Mouse (Mus musculus) T-helper 1 cell (primary cell): ENCODE data around the gene Il1r1.

Experiments
- in situ Hi-C: fragments of 300-600 bp; cut with MboI, MseI; formaldehyde crosslinking; loops from one replicate; pipeline ENCODE4 v1.15.1; 2025; ENCODE audit warnings: high pct_unique_total_duplicates

Il1r1 gene

DNA sequence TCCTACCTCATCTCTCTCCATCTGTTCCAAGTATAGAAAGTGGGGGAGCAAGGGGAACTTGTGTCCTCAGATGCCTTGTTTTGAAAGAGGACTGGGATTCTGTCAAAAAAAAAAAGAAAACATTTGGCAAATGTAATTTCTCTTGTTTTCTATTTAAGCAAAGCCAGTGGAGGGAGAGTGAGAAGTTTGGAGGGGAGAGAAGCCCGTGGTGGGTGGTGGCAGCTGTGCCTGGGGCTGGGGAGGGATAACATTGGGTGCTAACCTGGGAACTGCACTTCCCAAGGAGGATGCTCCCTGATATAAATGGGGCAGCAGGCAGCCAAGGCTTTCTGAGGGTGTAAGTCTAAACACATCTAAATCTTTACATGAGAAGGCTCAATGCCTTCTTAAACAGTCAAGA is 136.7 kb downstream of the Il1r1 start:
- in situ Hi-C loops: loop anchor here (10.0 to 25.0 kb wide), 2 partner anchors 224 to 347 kb away; no protein-coding TSS in a partner anchor

DNA sequence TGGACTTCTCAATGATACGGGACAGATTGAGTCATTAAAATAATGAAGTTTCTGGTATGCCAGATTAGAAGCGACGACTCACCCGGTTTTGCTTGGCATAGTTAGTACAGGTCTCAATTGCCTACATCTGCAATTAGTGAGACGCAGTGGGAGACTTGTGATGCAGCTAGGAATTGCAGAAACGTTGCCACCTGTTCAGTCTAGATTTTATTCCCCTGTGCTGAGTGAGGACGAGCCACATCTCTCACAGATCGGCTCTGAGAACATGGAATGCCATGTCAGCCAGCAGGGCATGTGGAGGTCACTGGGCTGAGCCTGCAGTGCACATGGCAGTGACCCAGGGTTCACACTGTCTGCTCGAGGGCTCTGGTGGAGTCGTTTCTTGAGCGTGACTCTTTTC is 137.9 kb downstream of the Il1r1 start:
- in situ Hi-C loops: loop anchor here (10.0 to 25.0 kb wide), 2 partner anchors 225 to 348 kb away; no protein-coding TSS in a partner anchor
